Mouse (Mus musculus) bone marrow, adult 2 months (tissue): Measurements from ENCODE around the gene Cd207. TPM values are rescaled to one million over a fixed set of nuclear protein-coding genes. Genes with fewer than 3 reads are reported as not detected.

Experiments
- H3K27ac ChIP-seq: fragments of 200-500 bp; 2 replicates; pipeline ENCODE4 v1.5.1; 2012; ENCODE audit warnings: low read depth, mild to moderate bottlenecking, control low read depth, inconsistent platforms, low read length; ENCODE audit not compliant: control insufficient read depth, poor library complexity, insufficient read depth
- H3K4me1 ChIP-seq: fragments of 200-500 bp; 2 replicates; pipeline ENCODE4 v1.6.1; 2011; ENCODE audit warnings: low read length; ENCODE audit not compliant: control insufficient read depth, insufficient read depth
- H3K4me3 ChIP-seq: fragments of 200-500 bp; replicated peaks from 2 replicates; pipeline ENCODE3; 2011; ENCODE audit warnings: mild to moderate bottlenecking, low read depth, low read length, control low read depth; ENCODE audit not compliant: control insufficient read depth
- CTCF ChIP-seq: fragments of 200-500 bp; IDR thresholded peaks from 2 replicates; pipeline ENCODE4 v1.5.1; 2011; ENCODE audit warnings: low read length, control low read depth; ENCODE audit not compliant: control insufficient read depth, insufficient read depth
- POLR2A ChIP-seq: fragments of 200-500 bp; IDR thresholded peaks from 2 replicates; pipeline ENCODE4 v1.6.1; 2011; ENCODE audit warnings: low read depth, mild to moderate bottlenecking, control low read depth, low read length, borderline replicate concordance; ENCODE audit not compliant: control insufficient read depth
- WGBS: fragments of 180-500 bp; shearing (Covaris S2); methylation state at CpG from one replicate; pipeline ENCODE4 v1.1.7; 2018; 5-methylcytosine and 5-hydroxymethylcytosine counted together
- polyA plus RNA-seq: library from polyadenylated mRNA; stranded (reverse); fragments of >200 nt; gene quantifications from 2 replicates; pipeline ENCODE4 v1.2.4, GENCODE M21; 2011; ENCODE audit warnings: low replicate concordance; ENCODE audit not compliant: missing spikeins, insufficient read depth, insufficient read length

Gene Cd207
- polyA plus RNA-seq, 1 experiment: not detected

DNA sequence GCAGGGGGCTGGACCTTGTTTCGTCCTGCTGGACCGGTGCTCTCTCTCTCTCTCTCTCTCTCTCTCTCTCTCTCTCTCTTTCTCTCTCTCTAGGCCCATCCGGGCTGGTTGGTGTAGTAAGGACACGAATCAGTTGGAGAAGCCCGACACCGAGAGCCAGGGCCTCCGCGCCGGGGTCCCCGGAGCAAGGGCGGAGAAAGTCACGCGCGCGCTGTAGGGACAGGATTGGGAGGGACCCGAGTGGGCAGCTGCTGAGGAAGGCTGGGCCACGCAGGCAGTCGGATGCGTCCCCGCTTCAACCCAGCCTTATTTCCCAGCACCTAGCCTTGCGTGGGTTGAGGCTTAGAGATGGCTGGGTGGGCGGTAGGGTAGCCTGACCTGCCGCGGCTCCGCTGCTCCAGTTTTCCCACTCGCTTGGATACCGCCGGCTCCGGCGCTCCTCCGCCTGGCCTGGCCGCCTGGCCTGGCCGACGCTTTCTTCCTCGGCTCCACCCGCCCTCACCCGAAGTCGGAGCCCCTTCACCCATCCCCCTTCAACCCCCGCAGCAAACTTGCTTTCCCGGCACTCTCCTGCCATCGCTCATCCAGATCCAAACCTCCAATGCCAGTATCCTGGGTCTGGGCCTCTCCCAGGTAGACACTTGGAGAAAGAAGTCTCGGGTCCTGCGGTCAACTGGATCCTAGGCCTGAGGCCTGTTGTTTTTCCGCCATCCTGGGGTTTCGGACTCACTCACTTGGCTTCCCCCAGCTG, 34.2 kb upstream of the Cd207 start:
- H3K27ac ChIP-seq: no peak overlapping the region
- WGBS: 11% methylated on average over 45 of the region's 45 CpGs

DNA sequence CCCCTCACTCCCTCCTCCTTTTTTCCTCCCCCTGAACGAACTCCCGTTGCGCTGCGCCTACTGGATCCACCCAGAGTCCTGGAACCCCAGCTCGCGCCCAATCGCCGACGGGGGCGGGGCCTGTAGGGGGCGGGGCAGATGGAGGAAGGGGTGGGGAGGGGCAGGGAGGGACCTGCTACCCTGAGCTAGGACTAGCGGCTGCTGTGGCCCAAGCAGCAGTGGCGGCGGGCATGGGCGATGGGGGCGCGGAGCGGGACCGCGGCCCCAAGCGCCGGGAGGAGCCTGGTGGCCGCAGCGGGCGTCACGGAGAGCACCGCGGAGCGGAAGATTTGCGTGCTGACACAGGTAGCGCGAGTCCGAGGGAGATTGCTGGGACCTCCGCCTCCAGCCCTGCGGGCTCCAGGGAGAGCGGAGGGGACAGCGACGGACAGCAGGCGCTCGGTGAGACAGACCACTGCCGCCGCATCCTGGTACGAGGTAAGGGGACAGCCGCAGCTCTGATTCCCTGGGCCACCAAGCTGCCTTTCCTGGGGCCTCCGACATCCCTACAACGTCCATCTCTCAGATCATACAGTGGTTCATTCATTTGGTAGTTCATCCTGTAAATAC, 33.5 kb upstream of the Cd207 start, which contains the start of gene Vax2:
Gene Vax2, plus strand, starts transcription at position 198 of the 609 bp plus-strand sequence.
- H3K4me1 ChIP-seq: no peaks in the 10 kb centered on the region
- H3K4me3 ChIP-seq: no peak within 1 kb of the TSS
- H3K27ac ChIP-seq: no peak within 1 kb of the TSS
- 1% methylated on average over 45 of the region's 46 CpGs for WGBS
- TF ChIP-seq CTCF (no peak), POLR2A (no peak)

More for the DNA sequence above, 34.2 kb upstream of the Cd207 start:
- Histone ChIP-seq H3K4me1 (no peaks in the 10 kb centered on the region), H3K4me3 (no peak overlapping the region)
- TF ChIP-seq POLR2A (no peak), CTCF (no peak)

DNA sequence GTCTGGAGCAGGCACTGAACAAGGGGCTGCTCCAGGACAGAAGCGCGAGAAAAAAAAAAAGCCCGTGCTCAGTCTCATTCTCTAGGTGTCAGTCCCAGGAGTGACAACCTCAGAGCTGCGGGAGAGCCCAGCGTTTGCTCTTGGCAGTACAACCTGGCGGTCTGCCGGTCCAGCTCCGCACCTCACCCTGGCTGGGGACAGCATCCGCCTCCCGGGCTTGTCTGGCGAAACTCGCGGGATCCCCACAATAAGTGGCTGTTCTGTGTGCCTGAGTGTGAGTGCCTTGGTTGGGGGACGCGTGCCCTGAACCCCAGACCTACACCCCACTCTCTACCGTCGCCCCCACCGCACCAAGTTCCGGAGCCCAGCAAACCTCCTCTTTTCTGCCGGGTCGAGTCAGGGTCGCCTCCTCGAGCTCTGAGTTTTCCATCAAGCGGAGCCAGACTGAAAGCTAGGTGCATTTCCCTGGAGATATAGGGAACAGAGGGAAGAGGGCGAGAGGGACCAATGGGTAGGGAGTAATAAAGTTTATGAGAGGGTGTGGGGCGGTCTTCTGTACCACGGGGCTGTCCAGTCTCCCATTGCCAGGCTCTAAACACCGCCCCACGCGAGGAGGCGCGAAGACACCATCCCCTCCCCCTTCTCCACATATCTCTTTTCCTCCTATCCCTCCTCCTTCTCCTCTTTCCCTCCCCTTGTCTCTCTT, 32.9 kb upstream of the Cd207 start:
- no peaks in the 10 kb centered on the region for H3K4me1 ChIP-seq
- TF ChIP-seq POLR2A: no peak
- no peak for TF ChIP-seq CTCF
- H3K27ac ChIP-seq: no peak overlapping the region
- H3K4me3 ChIP-seq: no peak overlapping the region
- 2% methylated on average over 32 of the region's 32 CpGs for WGBS

DNA sequence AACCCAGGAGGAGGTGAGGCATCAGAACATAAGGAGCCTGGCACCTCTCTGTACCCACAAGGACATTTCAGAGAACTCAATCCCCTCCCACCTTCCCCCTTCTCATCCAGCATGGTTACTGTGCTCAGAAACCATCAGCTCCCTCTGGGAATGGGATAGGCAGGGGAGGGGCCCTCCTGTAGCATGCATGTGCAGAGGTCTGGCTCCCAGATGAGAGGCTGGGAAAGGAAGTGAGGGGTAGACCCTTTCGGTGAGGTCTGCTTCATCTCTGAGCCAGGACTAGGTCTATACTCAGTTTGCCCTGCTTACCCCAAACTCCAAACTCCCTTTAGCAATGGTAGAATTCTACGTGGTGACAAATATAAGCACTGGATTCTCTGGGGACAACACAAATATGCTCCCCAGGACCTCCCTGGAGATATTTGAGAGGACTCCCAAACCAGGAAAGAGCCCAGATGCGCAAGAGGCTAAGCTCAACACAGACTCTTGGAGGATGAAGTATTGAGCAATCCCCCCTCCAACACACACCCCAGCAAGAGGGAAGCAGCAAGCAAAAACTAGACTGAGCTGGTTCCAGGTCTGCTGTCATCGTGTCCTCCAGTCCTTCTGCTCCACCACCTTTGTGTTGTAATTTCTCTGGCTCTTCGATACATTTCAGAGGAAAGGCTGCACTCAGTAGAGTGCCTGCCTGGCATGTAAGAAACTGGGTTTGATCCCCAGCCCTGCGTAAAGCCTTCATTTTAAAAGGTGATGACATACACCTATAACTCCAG, 30.3 kb upstream of the Cd207 start:
- no peaks in the 10 kb centered on the region for H3K4me1 ChIP-seq
- no peak overlapping the region for H3K4me3 ChIP-seq
- WGBS: 5% methylated on average over 6 of the region's 6 CpGs
- no peak overlapping the region for H3K27ac ChIP-seq
- TF ChIP-seq POLR2A (no peak), CTCF (no peak)

GRCm38 (mm10) chr6:83704701-83705100, 27.0 kb upstream of the Cd207 start:
- 24% methylated on average over 5 of the region's 5 CpGs for WGBS
- Histone ChIP-seq H3K27ac (no peak overlapping the region), H3K4me3 (no peak overlapping the region), H3K4me1 (no peaks in the 10 kb centered on the region)
- TF ChIP-seq CTCF (no peak), POLR2A (no peak)

DNA sequence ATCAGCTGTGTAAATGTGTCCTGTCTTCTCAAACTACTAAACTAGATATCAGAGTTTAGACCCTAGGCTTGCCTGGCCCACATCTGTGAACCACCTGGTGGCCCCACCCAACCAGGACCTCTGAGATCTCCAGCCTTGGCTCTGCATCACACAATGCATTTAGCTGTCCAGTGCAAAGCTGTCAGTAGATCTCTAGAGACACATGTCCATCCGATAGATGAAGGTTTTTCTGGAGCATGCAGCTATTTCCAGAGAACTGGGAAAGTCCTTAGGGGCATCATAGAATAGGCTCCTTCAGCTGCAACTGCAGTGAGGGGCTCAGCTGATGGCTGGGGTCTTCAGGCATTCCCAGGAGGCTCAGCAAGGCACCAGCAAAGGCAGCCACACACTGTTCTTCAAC, 26.6 kb upstream of the Cd207 start:
- no peak overlapping the region for H3K4me3 ChIP-seq
- 13% methylated on average over 1 of the region's 1 CpGs for WGBS
- TF ChIP-seq POLR2A: no peak
- H3K4me1 ChIP-seq: no peaks in the 10 kb centered on the region
- H3K27ac ChIP-seq: no peak overlapping the region

- no peaks in the 10 kb centered on the region for H3K4me1 ChIP-seq
- 3% methylated on average over 10 of the region's 10 CpGs for WGBS
- H3K4me3 ChIP-seq: no peak overlapping the region
- TF ChIP-seq POLR2A (no peak), CTCF (no peak)
- H3K27ac ChIP-seq: no peak overlapping the region
Observed at GRCm38 (mm10) chr6:83703722-83704078, 26.0 kb upstream of the Cd207 start.

GRCm38 (mm10) chr6:83703000-83703721, 25.5 kb upstream of the Cd207 start:
- H3K4me1 ChIP-seq: no peaks in the 10 kb centered on the region
- H3K27ac ChIP-seq: no peak overlapping the region
- no peak for TF ChIP-seq POLR2A
- TF ChIP-seq CTCF: no peak
- H3K4me3 ChIP-seq: no peak overlapping the region
- WGBS: 3% methylated on average over 27 of the region's 27 CpGs
